Mouse (Mus musculus): ENCODE measurements around the gene Ampd2. TPM values are rescaled to one million over a fixed set of nuclear protein-coding genes. Genes with fewer than 3 reads are reported as not detected.

Gene Ampd2
- polyA plus RNA-seq, 1 experiment from 2014 or later, result 47.3 TPM

GRCm38 (mm10) chr3:108113591-108114289 lies 27.3 kb upstream of the Ampd2 start:
- no peak overlapping the region for H3K27ac ChIP-seq
- H3K27me3 ChIP-seq, result no peaks in the 10 kb centered on the region
- no peaks in the 10 kb centered on the region for H3K9me3 ChIP-seq
- ATAC-seq (ENCODE audit: low FRiP score), result no peak
- WGBS, result 96% methylated on average over 7 of the region's 7 CpGs
- H3K36me3 ChIP-seq (replicated peaks), result peaks cover 76% of the 10 kb centered on the region
- no peak overlapping the region for H3K4me3 ChIP-seq (replicated peaks)
- no peak overlapping the region for H3K9ac ChIP-seq
- H3K4me2 ChIP-seq, result no peak overlapping the region
- no peaks in the 10 kb centered on the region for H3K4me1 ChIP-seq

- WGBS, result 90% methylated on average over 4 of the region's 4 CpGs
- no peak overlapping the region for H3K9ac ChIP-seq
- H3K36me3 ChIP-seq (replicated peaks), result peaks cover 78% of the 10 kb centered on the region
- no peak overlapping the region for H3K27ac ChIP-seq
- H3K4me3 ChIP-seq (replicated peaks), result no peak overlapping the region
- no peaks in the 10 kb centered on the region for H3K4me1 ChIP-seq
- H3K4me2 ChIP-seq, result no peak overlapping the region
- H3K27me3 ChIP-seq, result no peaks in the 10 kb centered on the region
- no peak for ATAC-seq (ENCODE audit: low FRiP score)
- no peaks in the 10 kb centered on the region for H3K9me3 ChIP-seq
Measured at GRCm38 (mm10) chr3:108112666-108113065, 26.2 kb upstream of the Ampd2 start.

GRCm38 (mm10) chr3:108112246-108112645 lies 25.8 kb upstream of the Ampd2 start:
- Histone ChIP-seq H3K36me3 (replicated peaks) (peaks cover 75% of the 10 kb centered on the region), H3K4me3 (replicated peaks) (no peak overlapping the region), H3K27ac (no peak overlapping the region), H3K27me3 (no peaks in the 10 kb centered on the region), H3K9me3 (no peaks in the 10 kb centered on the region), H3K4me2 (no peak overlapping the region), H3K4me1 (no peaks in the 10 kb centered on the region), H3K9ac (no peak overlapping the region)
- ATAC-seq (ENCODE audit: low FRiP score), result no peak
- WGBS, result 89% methylated on average over 7 of the region's 7 CpGs

- Histone ChIP-seq H3K9ac (no peak overlapping the region), H3K9me3 (no peaks in the 10 kb centered on the region), H3K27ac (no peak overlapping the region), H3K4me2 (no peak overlapping the region), H3K27me3 (no peaks in the 10 kb centered on the region), H3K4me3 (replicated peaks) (no peak overlapping the region), H3K4me1 (no peaks in the 10 kb centered on the region), H3K36me3 (replicated peaks) (peaks cover 73% of the 10 kb centered on the region)
- no peak for ATAC-seq (ENCODE audit: low FRiP score)
- 92% methylated on average over 5 of the region's 5 CpGs for WGBS
Measured at GRCm38 (mm10) chr3:108111320-108111719, 24.9 kb upstream of the Ampd2 start.

GRCm38 (mm10) chr3:108105281-108105680 lies 18.8 kb upstream of the Ampd2 start:
- WGBS, result 88% methylated on average over 3 of the region's 3 CpGs
- H3K36me3 ChIP-seq (replicated peaks), result peaks cover 30% of the 10 kb centered on the region

GRCm38 (mm10) chr3:108102075-108102474 lies 15.6 kb upstream of the Ampd2 start:
- ATAC-seq (ENCODE audit: low FRiP score), result no peak
- H3K4me1 ChIP-seq, result peaks cover 11% of the 10 kb centered on the region; the same call in 1 of the 2 replicates
- no peak overlapping the region for H3K4me2 ChIP-seq
- no peaks in the 10 kb centered on the region for H3K9me3 ChIP-seq
- H3K36me3 ChIP-seq (replicated peaks), result 0 out of 2 replicates have a peak, but pooled peaks cover 2% of the 10 kb centered on the region
- WGBS, result 81% methylated on average over 6 of the region's 6 CpGs
- no peaks in the 10 kb centered on the region for H3K27me3 ChIP-seq
- peak overlapping the region; percentile 68 for H3K27ac ChIP-seq
- H3K9ac ChIP-seq, result no peak overlapping the region
- no peak overlapping the region for H3K4me3 ChIP-seq (replicated peaks)

More at GRCm38 (mm10) chr3:108105281-108105680, 18.8 kb upstream of the Ampd2 start:
- Histone ChIP-seq H3K27me3 (no peaks in the 10 kb centered on the region), H3K27ac (no peak overlapping the region), H3K9me3 (no peaks in the 10 kb centered on the region), H3K4me3 (replicated peaks) (no peak overlapping the region), H3K9ac (no peak overlapping the region), H3K4me1 (peaks cover 11% of the 10 kb centered on the region; the same call in 1 of the 2 replicates), H3K4me2 (no peak overlapping the region)
- no peak for ATAC-seq (ENCODE audit: low FRiP score)

GRCm38 (mm10) chr3:108101594-108101993 lies 15.1 kb upstream of the Ampd2 start:
- H3K4me2 ChIP-seq, result no peak overlapping the region
- H3K9ac ChIP-seq, result no peak overlapping the region
- no peak overlapping the region for H3K4me3 ChIP-seq (replicated peaks)
- peaks cover 11% of the 10 kb centered on the region; the same call in 1 of the 2 replicates for H3K4me1 ChIP-seq
- no peaks in the 10 kb centered on the region for H3K27me3 ChIP-seq
- WGBS, result 30% methylated on average over 3 of the region's 3 CpGs
- H3K9me3 ChIP-seq, result no peaks in the 10 kb centered on the region
- H3K36me3 ChIP-seq (replicated peaks), result no peaks in the 10 kb centered on the region
- ATAC-seq (ENCODE audit: low FRiP score), result peak; percentile 75; the same call in 1 of the 2 replicates
- H3K27ac ChIP-seq, result peak overlapping the region; percentile 68

GRCm38 (mm10) chr3:108098316-108098715 lies 11.9 kb upstream of the Ampd2 start:
- Histone ChIP-seq H3K4me3 (replicated peaks) (no peak overlapping the region), H3K27ac (no peak overlapping the region), H3K27me3 (0 out of 2 replicates have a peak, but pooled peaks cover 2% of the 10 kb centered on the region), H3K4me1 (peaks cover 11% of the 10 kb centered on the region; the same call in 1 of the 2 replicates), H3K36me3 (replicated peaks) (no peaks in the 10 kb centered on the region), H3K4me2 (no peak overlapping the region), H3K9me3 (no peaks in the 10 kb centered on the region), H3K9ac (no peak overlapping the region)
- 81% methylated on average over 6 of the region's 6 CpGs for WGBS
- no peak for ATAC-seq (ENCODE audit: low FRiP score)

- Histone ChIP-seq H3K9me3 (no peaks in the 10 kb centered on the region), H3K9ac (no peak overlapping the region), H3K36me3 (replicated peaks) (no peaks in the 10 kb centered on the region), H3K4me2 (no peak overlapping the region), H3K4me1 (peaks cover 11% of the 10 kb centered on the region; the same call in 1 of the 2 replicates), H3K27me3 (0 out of 2 replicates have a peak, but pooled peaks cover 3% of the 10 kb centered on the region), H3K27ac (no peak overlapping the region), H3K4me3 (replicated peaks) (no peak overlapping the region)
- 84% methylated on average over 8 of the region's 8 CpGs for WGBS
- no peak for ATAC-seq (ENCODE audit: low FRiP score)
Measured at GRCm38 (mm10) chr3:108097656-108098055, 11.2 kb upstream of the Ampd2 start.

GRCm38 (mm10) chr3:108096726-108097125 lies 10.3 kb upstream of the Ampd2 start:
- WGBS, result 91% methylated on average over 10 of the region's 10 CpGs
- Histone ChIP-seq H3K27ac (no peak overlapping the region), H3K9ac (no peak overlapping the region), H3K4me3 (replicated peaks) (no peak overlapping the region), H3K36me3 (replicated peaks) (no peaks in the 10 kb centered on the region), H3K27me3 (peaks cover 10% of the 10 kb centered on the region; the same call in 1 of the 2 replicates), H3K4me2 (no peak overlapping the region), H3K4me1 (peaks cover 9% of the 10 kb centered on the region; the same call in 1 of the 2 replicates), H3K9me3 (no peaks in the 10 kb centered on the region)
- no peak for ATAC-seq (ENCODE audit: low FRiP score)

GRCm38 (mm10) chr3:108096226-108096625 lies 9.8 kb upstream of the Ampd2 start:
- Histone ChIP-seq H3K36me3 (replicated peaks) (no peaks in the 10 kb centered on the region), H3K27ac (no peak overlapping the region)

GRCm38 (mm10) chr3:108094976-108095760 lies 8.7 kb upstream of the Ampd2 start:
- no peak overlapping the region for H3K4me2 ChIP-seq
- H3K27ac ChIP-seq, result no peak overlapping the region
- peaks cover 15% of the 10 kb centered on the region; the same call in 1 of the 2 replicates for H3K27me3 ChIP-seq
- no peak overlapping the region for H3K4me3 ChIP-seq (replicated peaks)
- ATAC-seq (ENCODE audit: low FRiP score), result no peak
- H3K4me1 ChIP-seq, result no peaks in the 10 kb centered on the region; the same call in 1 of the 2 replicates
- WGBS, result 92% methylated on average over 12 of the region's 12 CpGs
- H3K9me3 ChIP-seq, result no peaks in the 10 kb centered on the region
- no peak overlapping the region for H3K9ac ChIP-seq
- H3K36me3 ChIP-seq (replicated peaks), result no peaks in the 10 kb centered on the region

More at GRCm38 (mm10) chr3:108096226-108096625, 9.8 kb upstream of the Ampd2 start:
- Histone ChIP-seq H3K9me3 (no peaks in the 10 kb centered on the region), H3K4me3 (replicated peaks) (no peak overlapping the region), H3K4me2 (no peak overlapping the region), H3K4me1 (peaks cover 4% of the 10 kb centered on the region; the same call in 1 of the 2 replicates), H3K9ac (no peak overlapping the region), H3K27me3 (peaks cover 11% of the 10 kb centered on the region; the same call in 1 of the 2 replicates)
- 73% methylated on average over 8 of the region's 8 CpGs for WGBS
- no peak for ATAC-seq (ENCODE audit: low FRiP score)
